Mouse (Mus musculus): ENCODE data around the gene Cdc7. TPM values are rescaled to one million over a fixed set of nuclear protein-coding genes. Genes with fewer than 3 reads are reported as not detected.
"Not testable (repeated sequence)": the region's sequence is repeated elsewhere in the genome, so short reads cannot be mapped to it uniquely, and the experiment has no call there.

Gene Cdc7
- 1 to 10 TPM; 2.7 to 3.2 TPM for total RNA-seq (2021)
- long read RNA-seq, experiment 1, partial matches to known transcripts: 0 of 3 reads
- long read RNA-seq, experiment 1, other reads (novel, unspliced or antisense): 1 of 3 reads
- long read RNA-seq, experiment 2, transcript Cdc7-201 (12 exons, 2,961 nt): major isoform, 8 of 18 reads
- long read RNA-seq, experiment 2, partial matches to known transcripts: 5 of 18 reads
- long read RNA-seq, experiment 2, other reads (novel, unspliced or antisense): 4 of 18 reads

GRCm38 (mm10) chr5:106963584-106964512, at the start of gene Cdc7:
Gene Cdc7 (plus strand): TSS chr5:106964322.
- DNase-seq (ENCODE audit: low spot score in 2 of 2): peak; percentile 96

- DNase-seq (ENCODE audit: low spot score in 2 of 2): no peak
Measured at GRCm38 (mm10) chr5:106919315-106919714, 44.8 kb upstream of the Cdc7 start.

- DNase-seq (ENCODE audit: low spot score in 2 of 2): peak; percentile 33 to 45
Measured at GRCm38 (mm10) chr5:106925488-106926368, 38.4 kb upstream of the Cdc7 start, which contains the start of gene Hfm1. Gene Hfm1 (minus strand): TSS chr5:106926321.

- DNase-seq (ENCODE audit: low spot score in 2 of 2): no peak
Measured at GRCm38 (mm10) chr5:106926369-106926686, 37.8 kb upstream of the Cdc7 start.

- no peak for DNase-seq (ENCODE audit: low spot score in 2 of 2)
Measured at GRCm38 (mm10) chr5:106927996-106928395, 36.1 kb upstream of the Cdc7 start.

- DNase-seq (ENCODE audit: low spot score in 2 of 2): no peak
Measured at GRCm38 (mm10) chr5:106946342-106946741, 17.8 kb upstream of the Cdc7 start.

- no peak for DNase-seq (ENCODE audit: low spot score in 2 of 2)
Measured at GRCm38 (mm10) chr5:106948683-106949082, 15.4 kb upstream of the Cdc7 start.

GRCm38 (mm10) chr5:106956467-106956866, 7.7 kb upstream of the Cdc7 start:
- no peak for DNase-seq (ENCODE audit: low spot score in 2 of 2)

GRCm38 (mm10) chr5:106959031-106959430, 5.1 kb upstream of the Cdc7 start:
- peak; percentile 30 to 36 for DNase-seq (ENCODE audit: low spot score in 2 of 2)

GRCm38 (mm10) chr5:106960451-106960850, 3.7 kb upstream of the Cdc7 start:
- DNase-seq (ENCODE audit: low spot score in 2 of 2): no peak

GRCm38 (mm10) chr5:106964513-106965014, 442 bp downstream of the Cdc7 start:
- DNase-seq (ENCODE audit: low spot score in 2 of 2): no peak

- no peak for DNase-seq (ENCODE audit: low spot score in 2 of 2)
Measured at GRCm38 (mm10) chr5:106966443-106966842, 2.3 kb downstream of the Cdc7 start.

GRCm38 (mm10) chr5:106967578-106967977, 3.5 kb downstream of the Cdc7 start:
- no peak for DNase-seq (ENCODE audit: low spot score in 2 of 2)

- DNase-seq (ENCODE audit: low spot score in 2 of 2): no peak
Measured at GRCm38 (mm10) chr5:106973883-106974282, 9.8 kb downstream of the Cdc7 start.

GRCm38 (mm10) chr5:106979156-106979555, 15.0 kb downstream of the Cdc7 start:
- peak in 1 of 2 experiments; percentile 28 for DNase-seq (ENCODE audit: low spot score in 2 of 2)

GRCm38 (mm10) chr5:106982298-106982952, 18.3 kb downstream of the Cdc7 start:
- no peak for DNase-seq (ENCODE audit: low spot score in 2 of 2)

GRCm38 (mm10) chr5:106984934-106985333, 20.8 kb downstream of the Cdc7 start:
- not testable (repeated sequence) for DNase-seq (ENCODE audit: low spot score in 2 of 2)

- DNase-seq (ENCODE audit: low spot score in 2 of 2): no peak
Measured at GRCm38 (mm10) chr5:106985594-106985993, 21.5 kb downstream of the Cdc7 start.

GRCm38 (mm10) chr5:106989181-106989580, 25.1 kb downstream of the Cdc7 start:
- no peak for DNase-seq (ENCODE audit: low spot score in 2 of 2)

GRCm38 (mm10) chr5:106989786-106990185, 25.7 kb downstream of the Cdc7 start:
- no peak for DNase-seq (ENCODE audit: low spot score in 2 of 2)
